Mouse (Mus musculus) brain, embryonic 14.5 days (tissue): ENCODE results near the gene Hsd11b1. TPM values are rescaled to one million over a fixed set of nuclear protein-coding genes. Genes with fewer than 3 reads are reported as not detected.

ENCODE experiments used
- DNase-seq: peaks from one replicate; pipeline ENCODE4 v3.0.0-alpha.2; 2011; ENCODE audit warnings: low read depth
- CTCF ChIP-seq: fragments of 200-500 bp; IDR thresholded peaks from 2 replicates; pipeline ENCODE4 v1.5.1; 2012; ENCODE audit warnings: inconsistent platforms, mild to moderate bottlenecking, moderate library complexity, borderline replicate concordance; ENCODE audit not compliant: insufficient read depth, insufficient read length; ENCODE audit errors: extremely low read depth
- POLR2A ChIP-seq: fragments of 200-500 bp; IDR thresholded peaks from 2 replicates; pipeline ENCODE4 v1.6.1; 2012; ENCODE audit warnings: mild to moderate bottlenecking, inconsistent platforms, borderline replicate concordance; ENCODE audit not compliant: poor library complexity, insufficient read depth, insufficient read length, severe bottlenecking; ENCODE audit errors: extremely low read depth
- polyA plus RNA-seq: library from polyadenylated mRNA; depleted of rRNA; stranded (reverse); fragments of >200 nt; gene quantifications from 2 replicates; pipeline ENCODE4 v1.2.3, GENCODE M21; 2012

Hsd11b1 gene
- polyA plus RNA-seq, 1 experiment, result 0.37 TPM

- TF ChIP-seq CTCF (no peak), POLR2A (no peak)
- DNase-seq, result no peak
Observed at GRCm38 (mm10) chr1:193227537-193227936, 36.3 kb downstream of the Hsd11b1 start.

GRCm38 (mm10) chr1:193226724-193227522 lies 37.0 kb downstream of the Hsd11b1 start:
- peak; percentile 7 for DNase-seq

GRCm38 (mm10) chr1:193226114-193226513 lies 37.8 kb downstream of the Hsd11b1 start:
- no peak for TF ChIP-seq CTCF
- no peak for TF ChIP-seq POLR2A
- DNase-seq, result no peak

More at GRCm38 (mm10) chr1:193226724-193227522, 37.0 kb downstream of the Hsd11b1 start:
- no peak for TF ChIP-seq CTCF
- no peak for TF ChIP-seq POLR2A

GRCm38 (mm10) chr1:193225531-193225930 lies 38.3 kb downstream of the Hsd11b1 start:
- DNase-seq, result peak; percentile 42
- no peak for TF ChIP-seq CTCF
- TF ChIP-seq POLR2A, result no peak

GRCm38 (mm10) chr1:193220408-193220807 lies 43.5 kb downstream of the Hsd11b1 start:
- TF ChIP-seq CTCF (no peak), POLR2A (no peak)

GRCm38 (mm10) chr1:193216000-193216399 lies 47.9 kb downstream of the Hsd11b1 start:
- no peak for DNase-seq
- TF ChIP-seq POLR2A (no peak), CTCF (no peak)

More at GRCm38 (mm10) chr1:193220408-193220807, 43.5 kb downstream of the Hsd11b1 start:
- DNase-seq, result no peak

- TF ChIP-seq CTCF, result no peak
- TF ChIP-seq POLR2A, result no peak
- no peak for DNase-seq
Observed at GRCm38 (mm10) chr1:193214053-193214452, 49.8 kb downstream of the Hsd11b1 start.

GRCm38 (mm10) chr1:193211371-193211770 lies 52.5 kb downstream of the Hsd11b1 start:
- TF ChIP-seq CTCF (no peak), POLR2A (no peak)
- DNase-seq, result no peak

GRCm38 (mm10) chr1:193208178-193208577 lies 55.7 kb downstream of the Hsd11b1 start:
- peak; percentile 27 for DNase-seq

GRCm38 (mm10) chr1:193207503-193207902 lies 56.4 kb downstream of the Hsd11b1 start, which contains the start of gene Lamb3:
Gene Lamb3, plus strand, starts transcription at chr1:193207699.
- TF ChIP-seq CTCF, result no peak
- DNase-seq, result no peak

More at GRCm38 (mm10) chr1:193208178-193208577, 55.7 kb downstream of the Hsd11b1 start:
- TF ChIP-seq POLR2A (no peak), CTCF (peak; percentile 65; the same call in 1 of the 2 replicates)

GRCm38 (mm10) chr1:193205431-193205830 lies 58.4 kb downstream of the Hsd11b1 start:
- TF ChIP-seq CTCF, result no peak
- no peak for TF ChIP-seq POLR2A
- no peak for DNase-seq

- DNase-seq, result no peak
Observed at GRCm38 (mm10) chr1:193203821-193204220, 60.1 kb downstream of the Hsd11b1 start.

More at GRCm38 (mm10) chr1:193203821-193204220, 60.1 kb downstream of the Hsd11b1 start:
- TF ChIP-seq POLR2A (no peak), CTCF (no peak)
